Mouse (Mus musculus) spleen, adult 2 months (tissue): ENCODE measurements around the gene Cyp4f37.

Experiments used
- CTCF ChIP-seq: fragments of 200-500 bp; IDR thresholded peaks from 2 replicates; pipeline ENCODE4 v1.5.1; 2011; ENCODE audit warnings: mild to moderate bottlenecking, inconsistent platforms; ENCODE audit not compliant: insufficient read depth, insufficient read length, insufficient replicate concordance; ENCODE audit errors: extremely low read depth
- POLR2A ChIP-seq: fragments of 200-500 bp; IDR thresholded peaks from 2 replicates; pipeline ENCODE4 v1.6.1; 2011; ENCODE audit warnings: low read depth, low read length, inconsistent platforms

GRCm38 (mm10) chr17:32658246-32658645, 37.1 kb downstream of the Cyp4f37 start:
- TF ChIP-seq CTCF (no peak), POLR2A (no peak)
